In genomic region chr7:107547872-107548271, GRCm38 (mm10) we compare ENCODE assay signal across 16 mouse cellular contexts. TPM values are rescaled to one million over a fixed set of nuclear protein-coding genes. Genes with fewer than 3 reads are reported as not detected.
"Had no signal": no experiment of that assay in that cellular context is flagged by ENCODE, and none has a peak within 500 bp of the region (broad histone marks: within the 10 kb centered on the region; RNA-seq: fewer than 3 reads in every experiment).

No protein-coding gene starts in this region.

- H3K27me3 ChIP-seq: neural tube, embryonic 15.5 days; stomach, embryonic 15.5 days had no signal

- H3K27ac ChIP-seq: neural tube, embryonic 15.5 days; stomach, embryonic 15.5 days; stomach, postnatal 0 days had no signal

- DNase-seq: retina, postnatal 1 day; right cerebral cortex, adult 18-20 months; right cerebral cortex, postnatal 14 days; right cerebral cortex, postnatal 25 days; right cerebral cortex, postnatal 4 days; spleen, adult 18-20 months; thymus, adult 18-20 months; thymus, adult 2 months; thymus, postnatal 14 days; thymus, postnatal 25 days; thymus, postnatal 36 days; thymus, postnatal 4 days had no signal

- H3K4me1 ChIP-seq: neural tube, embryonic 15.5 days; stomach, embryonic 15.5 days had no signal

- H3K36me3 ChIP-seq: neural tube, embryonic 15.5 days; stomach, embryonic 15.5 days had no signal

- H3K9me3 ChIP-seq: neural tube, embryonic 15.5 days; stomach, embryonic 15.5 days had no signal

- H3K4me2 ChIP-seq: neural tube, embryonic 15.5 days; stomach, embryonic 15.5 days had no signal

- H3K9ac ChIP-seq: neural tube, embryonic 15.5 days; stomach, embryonic 15.5 days had no signal

- H3K4me3 ChIP-seq: neural tube, embryonic 15.5 days; stomach, embryonic 15.5 days had no signal

RNA-seq across cellular contexts. Expression of gene Olfml1, which starts 19.4 kb away (rescaled TPM):
- total RNA-seq: neutrophil, adult 5-6 weeks had no signal
